Mouse (Mus musculus) ES-CJ7 (cell line): ENCODE measurements around the gene Mitf.
A peak's percentile ranks its signal among the peaks of the same experiment; 100 is the strongest.

Source experiments
- DNase-seq: peaks from one replicate; pipeline ENCODE4 v3.0.0; 2011; ENCODE audit warnings: low read depth, low spot score

Mitf gene

GRCm38 (mm10) chr6:97940916-97941315 lies 134.1 kb downstream of the Mitf start:
- no peak for DNase-seq

GRCm38 (mm10) chr6:97950033-97950881 lies 143.4 kb downstream of the Mitf start:
- DNase-seq: no peak

GRCm38 (mm10) chr6:97950882-97951245 lies 144.0 kb downstream of the Mitf start:
- DNase-seq: no peak

GRCm38 (mm10) chr6:97951711-97952110 lies 144.9 kb downstream of the Mitf start:
- peak; percentile 89 for DNase-seq

- peak; percentile 53 for DNase-seq
Observed at GRCm38 (mm10) chr6:97952845-97953244, 146.0 kb downstream of the Mitf start.

- DNase-seq: no peak
Observed at GRCm38 (mm10) chr6:97956121-97956520, 149.3 kb downstream of the Mitf start.

- peak; percentile 94 for DNase-seq
Observed at GRCm38 (mm10) chr6:97956636-97957035, 149.8 kb downstream of the Mitf start.

GRCm38 (mm10) chr6:97958276-97958675 lies 151.4 kb downstream of the Mitf start:
- DNase-seq: peak; percentile 43

GRCm38 (mm10) chr6:97961776-97962175 lies 154.9 kb downstream of the Mitf start:
- DNase-seq: peak; percentile 97

GRCm38 (mm10) chr6:97962311-97962710 lies 155.5 kb downstream of the Mitf start:
- peak; percentile 77 for DNase-seq

GRCm38 (mm10) chr6:97964750-97965149 lies 157.9 kb downstream of the Mitf start:
- DNase-seq: no peak

GRCm38 (mm10) chr6:97981668-97982067 lies 174.8 kb downstream of the Mitf start:
- no peak for DNase-seq

GRCm38 (mm10) chr6:97985658-97986057 lies 178.8 kb downstream of the Mitf start:
- no peak for DNase-seq

- DNase-seq: no peak
Observed at GRCm38 (mm10) chr6:97986417-97986816, 179.6 kb downstream of the Mitf start.

- no peak for DNase-seq
Observed at GRCm38 (mm10) chr6:97993507-97993906, 186.7 kb downstream of the Mitf start.

GRCm38 (mm10) chr6:97995606-97996307 lies 188.9 kb downstream of the Mitf start:
- DNase-seq: no peak

GRCm38 (mm10) chr6:98001551-98001950 lies 194.7 kb downstream of the Mitf start:
- DNase-seq: no peak

GRCm38 (mm10) chr6:98003114-98003513 lies 196.3 kb downstream of the Mitf start:
- peak; percentile 68 for DNase-seq

- peak; percentile 64 for DNase-seq
Observed at GRCm38 (mm10) chr6:98005566-98005965, 198.7 kb downstream of the Mitf start.

- no peak for DNase-seq
Observed at GRCm38 (mm10) chr6:98015066-98015465, 208.2 kb downstream of the Mitf start.

GRCm38 (mm10) chr6:98015819-98016218 lies 209.0 kb downstream of the Mitf start:
- no peak for DNase-seq

GRCm38 (mm10) chr6:98023876-98024275 lies 217.0 kb downstream of the Mitf start:
- no peak for DNase-seq

GRCm38 (mm10) chr6:98038513-98038912 lies 231.7 kb downstream of the Mitf start:
- no peak for DNase-seq
